In genomic region chr11:101858742-101859141, GRCm38 (mm10) we compare ENCODE assay signal across 21 mouse cellular contexts. TPM values are rescaled to one million over a fixed set of nuclear protein-coding genes. Genes with fewer than 3 reads are reported as not detected.
DNase-seq lines count a peak whose midpoint lies in the region; ATAC-seq and TF ChIP-seq lines count a peak whose summit lies in the region.
"Had no signal": no experiment of that assay in that cellular context is flagged by ENCODE, and none has a peak within 500 bp of the region (broad histone marks: within the 10 kb centered on the region; RNA-seq: fewer than 3 reads in every experiment).

No protein-coding gene starts in this region.

- no peaks in the 10 kb centered on the region for H3K9me3 ChIP-seq in heart, embryonic 10.5 days
- H3K9me3 ChIP-seq in intestine, embryonic 14.5 days (ENCODE audit: control insufficient read depth, low read length), result no peaks in the 10 kb centered on the region
- H3K9me3 ChIP-seq in intestine, postnatal 0 days (ENCODE audit: control insufficient read depth), result no peaks in the 10 kb centered on the region
- no peaks in the 10 kb centered on the region for H3K9me3 ChIP-seq in intestine, embryonic 16.5 days (ENCODE audit: control insufficient read depth, low read length)

- H3K4me1 ChIP-seq in heart, embryonic 10.5 days, result peaks cover 16% of the 10 kb centered on the region
- H3K4me1 ChIP-seq in intestine, embryonic 14.5 days (replicated peaks; ENCODE audit: control insufficient read depth, insufficient read depth, low read length), result peaks cover 14% of the 10 kb centered on the region; the same call in 1 of the 2 replicates
- no peaks in the 10 kb centered on the region for H3K4me1 ChIP-seq in intestine, postnatal 0 days (replicated peaks; ENCODE audit: control insufficient read depth, insufficient read depth, low read length)
- H3K4me1 ChIP-seq in intestine, embryonic 16.5 days (ENCODE audit: control insufficient read depth, insufficient read depth, low read length), result peaks cover 13% of the 10 kb centered on the region; the same call in 1 of the 2 replicates
- H3K4me1 ChIP-seq in kidney, adult 2 months (ENCODE audit: control insufficient read depth, insufficient read depth, low read length), result no peaks in the 10 kb centered on the region

- no peak for TF ChIP-seq CTCF in intestine, postnatal 0 days (IDR thresholded peaks at IDR 0.05; ENCODE audit: low read depth)
- no peak for TF ChIP-seq CTCF in kidney, adult 2 months (conservative IDR thresholded peaks at IDR 0.05; ENCODE audit: insufficient read depth, insufficient read length, low read depth, low read length)

- peak overlapping the region; percentile 74 for H3K27ac ChIP-seq in heart, embryonic 10.5 days
- H3K27ac ChIP-seq in intestine, embryonic 14.5 days (ENCODE audit: low read depth), result peak overlapping the region; percentile 72
- no peak overlapping the region for H3K27ac ChIP-seq in intestine, postnatal 0 days (ENCODE audit: low read depth, low read length)
- peak overlapping the region; percentile 77 for H3K27ac ChIP-seq in intestine, embryonic 16.5 days (ENCODE audit: low read length)
- no peak overlapping the region for H3K27ac ChIP-seq in kidney, adult 2 months (ENCODE audit: insufficient read depth, low read depth, low read length)
- H3K27ac ChIP-seq: hindbrain, postnatal 0 days had no signal

- no peak for TF ChIP-seq POLR2A in kidney, adult 2 months (IDR thresholded peaks at IDR 0.05; ENCODE audit: low read depth, low read length)

- ATAC-seq in intestine, embryonic 14.5 days (replicated peaks; ENCODE audit: low FRiP score, low TSS enrichment, low read depth), result peak; percentile 61; the same call in 1 of the 2 replicates
- no peak for ATAC-seq in intestine, postnatal 0 days
- peak; percentile 63 for ATAC-seq in intestine, embryonic 16.5 days
- ATAC-seq: forebrain, postnatal 0 days; hindbrain, postnatal 0 days had no signal

- peak overlapping the region; percentile 15; the same call in 1 of the 2 replicates for H3K4me3 ChIP-seq in heart, embryonic 10.5 days
- no peak overlapping the region for H3K4me3 ChIP-seq in intestine, embryonic 14.5 days (ENCODE audit: low read depth, low read length)
- H3K4me3 ChIP-seq in intestine, postnatal 0 days (ENCODE audit: low read depth, low read length), result no peak overlapping the region
- no peak overlapping the region for H3K4me3 ChIP-seq in intestine, embryonic 16.5 days (ENCODE audit: low read length)
- H3K4me3 ChIP-seq in kidney, adult 2 months (ENCODE audit: insufficient read depth, low read depth, low read length), result no peak overlapping the region

- WGBS in heart, embryonic 10.5 days, result 24% methylated on average over 5 of the region's 5 CpGs
- WGBS in intestine, embryonic 14.5 days, result 21% methylated on average over 2 of the region's 5 CpGs
- 4% methylated on average over 4 of the region's 5 CpGs for WGBS in intestine, postnatal 0 days
- WGBS in intestine, embryonic 16.5 days, result 13% methylated on average over 5 of the region's 5 CpGs
- 27% methylated on average over 5 of the region's 5 CpGs for WGBS in kidney, adult 2 months

- H3K36me3 ChIP-seq in heart, embryonic 10.5 days, result no peaks in the 10 kb centered on the region
- no peaks in the 10 kb centered on the region for H3K36me3 ChIP-seq in intestine, embryonic 14.5 days (ENCODE audit: control insufficient read depth, insufficient read depth, low read length)
- H3K36me3 ChIP-seq in intestine, postnatal 0 days (ENCODE audit: control insufficient read depth, insufficient read depth), result no peaks in the 10 kb centered on the region
- H3K36me3 ChIP-seq in intestine, embryonic 16.5 days (ENCODE audit: control insufficient read depth, insufficient read depth, low read length), result no peaks in the 10 kb centered on the region
- no peaks in the 10 kb centered on the region for H3K36me3 ChIP-seq in kidney, adult 2 months (ENCODE audit: control insufficient read depth, insufficient read depth, low read length)

- no peak overlapping the region for H3K9ac ChIP-seq in intestine, embryonic 14.5 days (ENCODE audit: low read length)
- H3K9ac ChIP-seq in intestine, postnatal 0 days (ENCODE audit: low read depth, low read length), result no peak overlapping the region
- H3K9ac ChIP-seq in intestine, embryonic 16.5 days (ENCODE audit: low read depth, low read length), result no peak overlapping the region
- H3K9ac ChIP-seq: forebrain, postnatal 0 days had no signal

- H3K4me2 ChIP-seq in intestine, embryonic 14.5 days (ENCODE audit: low read length), result peak overlapping the region; percentile 27; the same call in 1 of the 2 replicates
- H3K4me2 ChIP-seq in intestine, postnatal 0 days (replicated peaks; ENCODE audit: low read depth), result no peak overlapping the region
- no peak overlapping the region for H3K4me2 ChIP-seq in intestine, embryonic 16.5 days (ENCODE audit: low read depth, low read length)
- H3K4me2 ChIP-seq: heart, embryonic 11.5 days had no signal

- no peaks in the 10 kb centered on the region for H3K27me3 ChIP-seq in heart, embryonic 10.5 days (ENCODE audit: insufficient read depth, poor library complexity, severe bottlenecking)
- no peaks in the 10 kb centered on the region for H3K27me3 ChIP-seq in intestine, embryonic 14.5 days (replicated peaks; ENCODE audit: control insufficient read depth, insufficient read depth, low read length)
- no peaks in the 10 kb centered on the region for H3K27me3 ChIP-seq in intestine, postnatal 0 days (replicated peaks; ENCODE audit: control insufficient read depth, insufficient read depth, low read length)
- no peaks in the 10 kb centered on the region for H3K27me3 ChIP-seq in intestine, embryonic 16.5 days (replicated peaks; ENCODE audit: control insufficient read depth, insufficient read depth, low read length)
- H3K27me3 ChIP-seq in kidney, adult 2 months (replicated peaks; ENCODE audit: control insufficient read depth, insufficient read depth, low read length), result no peaks in the 10 kb centered on the region

- DNase-seq in heart, embryonic 10.5 days (ENCODE audit: low spot score), result no peak
- no peak for DNase-seq in heart, adult 8-10 months (ENCODE audit: low spot score)
- DNase-seq in intestine, embryonic 14.5 days (ENCODE audit: low spot score), result no peak
- DNase-seq in MN1 (ENCODE audit: low spot score), result peak; percentile 53
- no peak for DNase-seq in left cerebral cortex, adult 11 months (ENCODE audit: low spot score)
- DNase-seq in kidney, adult 2 months, result no peak
- DNase-seq: adrenal gland, postnatal 36 days; cerebellum, adult 9-10 months; forebrain, postnatal 0 days; gastrocnemius, postnatal 25 days; kidney, adult 8-10 months; kidney, postnatal 10 days; lung, postnatal 4 days; thymus, adult 18-20 months; thymus, postnatal 36 days had no signal

RNA-seq across cellular contexts. Expression of gene Meox1, which starts 35.4 kb away (rescaled TPM):
- 5.7 and 8.2 TPM in 2 replicates for polyA plus RNA-seq in heart, embryonic 10.5 days (2016; fragmentation: Nextera tagmentation; extraction: Ambion mirVana)
- total RNA-seq in heart, adult 8-10 months (2022), result 1 to 10 TPM; 3.7 to 6.6 (median 6.3) TPM
- polyA plus RNA-seq in intestine, embryonic 14.5 days (2014; fragmentation: Nextera tagmentation; extraction: Ambion mirVana), result 3.3 and 4.0 TPM in 2 replicates
- polyA plus RNA-seq in intestine, postnatal 0 days (2015; fragmentation: Nextera tagmentation; extraction: Ambion mirVana), result 3.8 and 4.1 TPM in 2 replicates
- 5.0 and 5.1 TPM in 2 replicates for polyA plus RNA-seq in intestine, embryonic 16.5 days (2015; fragmentation: Nextera tagmentation; extraction: Ambion mirVana)
- 3.5 and 4.8 TPM in 2 replicates for polyA plus RNA-seq in kidney, adult 2 months (2012; rRNA removed)
- total RNA-seq: liver, adult 2 months; monocyte, adult 5-6 weeks had no signal
- polyA plus RNA-seq: liver, adult 2 months had no signal

Comparison
In these comparisons a context has a peak if more than half of its experiments do, and no peak if none do; other contexts are left out.
1. H3K27ac ChIP-seq: peak in heart, embryonic 10.5 days (single experiment), intestine, embryonic 14.5 days (single experiment) and intestine, embryonic 16.5 days (single experiment); none in intestine, postnatal 0 days (single experiment) and kidney, adult 2 months (single experiment).